Mouse (Mus musculus) C2C12 (cell line): ENCODE data around the gene Hdac4.

Source experiments
- CEBPB ChIP-seq: IDR thresholded peaks from one replicate; pipeline ENCODE4 v1.6.1; 2011; ENCODE audit warnings: low read depth, mild to moderate bottlenecking, control low read depth, moderate library complexity
- CTCF ChIP-seq: IDR thresholded peaks from one replicate; pipeline ENCODE4 v1.5.1; 2011; ENCODE audit not compliant: control insufficient read depth, insufficient read depth, insufficient read length
- MAX ChIP-seq: IDR thresholded peaks from one replicate; pipeline ENCODE4 v1.6.1; 2011; ENCODE audit warnings: mild to moderate bottlenecking, control low read depth
- MYOG ChIP-seq: IDR thresholded peaks from one replicate; pipeline ENCODE4 v1.6.1; 2011; ENCODE audit not compliant: control insufficient read depth, insufficient read length; ENCODE audit errors: extremely low read depth
- USF1 ChIP-seq: IDR thresholded peaks from one replicate; pipeline ENCODE4 v1.6.1; 2011; ENCODE audit warnings: low read depth, mild to moderate bottlenecking, control low read depth, moderate library complexity

GRCm38 (mm10) chr1:92127785-92128184, 67.7 kb downstream of the Hdac4 start:
- TF ChIP-seq CTCF = no peak
- TF ChIP-seq MYOG = no peak
- no peak for TF ChIP-seq MAX
- TF ChIP-seq USF1 = no peak
- TF ChIP-seq CEBPB = no peak
